Mouse (Mus musculus): ENCODE data around the gene Rgs16. TPM values are rescaled to one million over a fixed set of nuclear protein-coding genes. Genes with fewer than 3 reads are reported as not detected.

The Rgs16 gene
- polyA plus RNA-seq, 1 experiment from 2014 or later = 5.8 TPM

GRCm38 (mm10) chr1:153776257-153776656 lies 36.1 kb downstream of the Rgs16 start:
- Histone ChIP-seq H3K9me3 (ENCODE audit: control insufficient read depth, low read length) (no peaks in the 10 kb centered on the region), H3K27ac (ENCODE audit: low read depth, low read length) (no peak overlapping the region), H3K4me3 (ENCODE audit: low read depth, low read length) (no peak overlapping the region), H3K4me1 (ENCODE audit: control insufficient read depth, insufficient read depth, low read length) (no peaks in the 10 kb centered on the region), H3K36me3 (ENCODE audit: control insufficient read depth, insufficient read depth, low read length) (no peaks in the 10 kb centered on the region), H3K4me2 (ENCODE audit: low read depth, low read length) (no peak overlapping the region), H3K27me3 (ENCODE audit: control insufficient read depth, insufficient read depth, low read length) (no peaks in the 10 kb centered on the region), H3K9ac (replicated peaks; ENCODE audit: low read depth, low read length) (no peak overlapping the region)
- WGBS = 85% methylated on average over 7 of the region's 7 CpGs
- ATAC-seq (ENCODE audit: low read depth) = no peak

DNA sequence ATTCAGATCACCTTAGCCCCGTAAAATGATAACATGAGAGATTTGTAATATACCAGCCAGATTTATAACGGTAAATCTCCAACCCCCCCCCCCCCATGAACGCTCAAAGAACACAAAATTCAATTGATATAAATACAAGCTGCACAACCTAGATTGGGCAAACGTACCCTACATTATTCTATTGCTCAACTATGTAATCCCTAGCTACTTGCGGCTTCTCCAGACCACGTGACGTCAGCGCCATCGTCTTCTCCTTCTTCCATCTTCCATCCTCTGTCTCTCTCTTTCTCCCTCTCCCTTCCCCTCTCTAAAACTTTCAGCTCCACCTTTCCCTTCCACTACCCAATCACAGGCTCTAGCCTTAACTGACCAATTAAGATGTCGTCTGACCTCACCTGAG lies 38.1 kb downstream of the Rgs16 start:
- ATAC-seq (ENCODE audit: low read depth) = no peak
- WGBS = 90% methylated on average over 10 of the region's 10 CpGs
- H3K9me3 ChIP-seq (ENCODE audit: control insufficient read depth, low read length) = no peaks in the 10 kb centered on the region

GRCm38 (mm10) chr1:153783339-153783738 lies 43.2 kb downstream of the Rgs16 start:
- H3K4me3 ChIP-seq (ENCODE audit: low read depth, low read length) = no peak overlapping the region
- no peaks in the 10 kb centered on the region for H3K27me3 ChIP-seq (ENCODE audit: control insufficient read depth, insufficient read depth, low read length)
- WGBS = 57% methylated on average over 1 of the region's 1 CpGs
- H3K9ac ChIP-seq (replicated peaks; ENCODE audit: low read depth, low read length) = no peak overlapping the region
- H3K9me3 ChIP-seq (ENCODE audit: control insufficient read depth, low read length) = no peaks in the 10 kb centered on the region
- ATAC-seq (ENCODE audit: low read depth) = no peak
- H3K4me2 ChIP-seq (ENCODE audit: low read depth, low read length) = no peak overlapping the region
- H3K4me1 ChIP-seq (ENCODE audit: control insufficient read depth, insufficient read depth, low read length) = no peaks in the 10 kb centered on the region
- no peak overlapping the region for H3K27ac ChIP-seq (ENCODE audit: low read depth, low read length)
- no peaks in the 10 kb centered on the region for H3K36me3 ChIP-seq (ENCODE audit: control insufficient read depth, insufficient read depth, low read length)

More for the DNA sequence above, 38.1 kb downstream of the Rgs16 start:
- Histone ChIP-seq H3K4me3 (ENCODE audit: low read depth, low read length) (no peak overlapping the region), H3K9ac (replicated peaks; ENCODE audit: low read depth, low read length) (no peak overlapping the region), H3K27me3 (ENCODE audit: control insufficient read depth, insufficient read depth, low read length) (no peaks in the 10 kb centered on the region), H3K4me2 (ENCODE audit: low read depth, low read length) (no peak overlapping the region), H3K36me3 (ENCODE audit: control insufficient read depth, insufficient read depth, low read length) (no peaks in the 10 kb centered on the region), H3K4me1 (ENCODE audit: control insufficient read depth, insufficient read depth, low read length) (no peaks in the 10 kb centered on the region), H3K27ac (ENCODE audit: low read depth, low read length) (no peak overlapping the region)

DNA sequence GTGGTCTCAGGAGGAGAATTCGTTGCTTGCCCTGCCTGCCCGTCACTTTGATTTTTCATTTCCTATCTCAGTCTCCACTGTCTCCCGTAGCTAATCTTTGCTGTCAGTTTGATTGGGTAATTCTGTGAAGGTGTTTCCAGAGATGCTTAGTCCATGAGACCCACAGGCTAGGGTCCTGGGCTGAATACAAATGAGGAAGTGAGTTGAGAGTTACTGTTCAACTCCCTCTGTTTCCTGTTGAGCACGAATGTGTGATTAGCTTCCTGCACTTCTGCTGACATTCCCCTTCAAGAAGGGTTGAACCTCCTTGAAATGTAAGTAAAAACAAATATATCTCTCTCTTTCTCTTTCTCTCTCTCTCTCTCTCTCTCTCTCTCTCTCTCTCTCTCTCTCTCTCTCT lies 45.5 kb downstream of the Rgs16 start:
- no peaks in the 10 kb centered on the region for H3K9me3 ChIP-seq (ENCODE audit: control insufficient read depth, low read length)
- H3K4me1 ChIP-seq (ENCODE audit: control insufficient read depth, insufficient read depth, low read length) = no peaks in the 10 kb centered on the region
- H3K36me3 ChIP-seq (ENCODE audit: control insufficient read depth, insufficient read depth, low read length) = no peaks in the 10 kb centered on the region
- WGBS = 81% methylated on average over 4 of the region's 4 CpGs
- no peak overlapping the region for H3K4me2 ChIP-seq (ENCODE audit: low read depth, low read length)
- no peak overlapping the region for H3K9ac ChIP-seq (replicated peaks; ENCODE audit: low read depth, low read length)
- no peak overlapping the region for H3K27ac ChIP-seq (ENCODE audit: low read depth, low read length)
- H3K27me3 ChIP-seq (ENCODE audit: control insufficient read depth, insufficient read depth, low read length) = no peaks in the 10 kb centered on the region
- no peak for ATAC-seq (ENCODE audit: low read depth)
- no peak overlapping the region for H3K4me3 ChIP-seq (ENCODE audit: low read depth, low read length)

DNA sequence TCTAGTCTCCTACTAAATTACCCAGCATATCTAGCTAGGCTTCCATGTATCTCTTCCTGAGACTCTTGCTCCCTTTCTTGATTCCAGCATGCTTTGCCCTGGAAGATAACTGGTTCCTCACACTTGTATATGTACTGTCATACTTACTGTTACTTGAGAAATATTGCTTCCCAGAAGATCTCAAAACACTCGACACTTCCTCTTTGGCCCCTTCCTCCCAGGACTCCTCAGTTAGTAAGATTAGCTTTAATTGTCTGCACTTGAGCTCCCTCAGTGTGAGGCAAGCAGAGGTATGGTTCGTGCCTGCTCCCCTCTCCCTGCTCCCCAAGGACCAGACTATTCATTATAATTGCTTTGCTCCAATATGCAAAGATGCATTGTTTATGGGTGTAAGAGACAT lies 50.6 kb downstream of the Rgs16 start:
- Histone ChIP-seq H3K36me3 (ENCODE audit: control insufficient read depth, insufficient read depth, low read length) (no peaks in the 10 kb centered on the region), H3K4me3 (ENCODE audit: low read depth, low read length) (no peak overlapping the region), H3K9ac (replicated peaks; ENCODE audit: low read depth, low read length) (no peak overlapping the region), H3K27ac (ENCODE audit: low read depth, low read length) (no peak overlapping the region), H3K9me3 (ENCODE audit: control insufficient read depth, low read length) (no peaks in the 10 kb centered on the region), H3K4me1 (ENCODE audit: control insufficient read depth, insufficient read depth, low read length) (no peaks in the 10 kb centered on the region), H3K27me3 (ENCODE audit: control insufficient read depth, insufficient read depth, low read length) (no peaks in the 10 kb centered on the region), H3K4me2 (ENCODE audit: low read depth, low read length) (no peak overlapping the region)
- no peak for ATAC-seq (ENCODE audit: low read depth)
- 53% methylated on average over 2 of the region's 2 CpGs for WGBS

DNA sequence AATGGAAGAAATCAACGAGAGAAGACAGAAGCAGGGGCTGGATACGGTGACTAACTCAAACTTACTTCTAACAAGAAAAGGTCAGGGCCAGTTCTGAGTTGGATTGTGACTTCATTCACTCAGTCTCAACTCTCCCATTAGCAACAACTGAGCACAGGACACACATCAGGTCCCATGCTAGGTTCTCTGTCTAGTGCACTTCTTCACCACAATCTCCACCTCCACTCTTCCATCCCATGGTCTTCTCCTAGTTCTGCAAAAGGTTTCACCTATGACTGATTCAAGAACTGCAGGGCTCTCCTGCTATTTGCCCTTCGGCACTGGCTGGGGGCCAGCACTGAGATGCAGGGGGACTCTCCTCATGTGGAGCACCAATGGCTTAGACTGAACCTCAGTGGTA lies 54.1 kb downstream of the Rgs16 start:
- no peaks in the 10 kb centered on the region for H3K27me3 ChIP-seq (ENCODE audit: control insufficient read depth, insufficient read depth, low read length)
- no peak overlapping the region for H3K9ac ChIP-seq (replicated peaks; ENCODE audit: low read depth, low read length)
- H3K27ac ChIP-seq (ENCODE audit: low read depth, low read length) = no peak overlapping the region
- WGBS = 85% methylated on average over 3 of the region's 3 CpGs
- H3K9me3 ChIP-seq (ENCODE audit: control insufficient read depth, low read length) = no peaks in the 10 kb centered on the region
- H3K4me3 ChIP-seq (ENCODE audit: low read depth, low read length) = no peak overlapping the region
- H3K4me1 ChIP-seq (ENCODE audit: control insufficient read depth, insufficient read depth, low read length) = no peaks in the 10 kb centered on the region
- H3K36me3 ChIP-seq (ENCODE audit: control insufficient read depth, insufficient read depth, low read length) = no peaks in the 10 kb centered on the region
- ATAC-seq (ENCODE audit: low read depth) = no peak
- no peak overlapping the region for H3K4me2 ChIP-seq (ENCODE audit: low read depth, low read length)

Other genes starting within 250 kb of the Rgs16 start
- gene Npl, start 190.3 kb upstream of the Rgs16 start, polyA plus RNA-seq (2014; fragmentation: Nextera tagmentation; extraction: Ambion mirVana) = 14.4 and 16.3 TPM in 2 replicates
- 12.1 and 15.3 TPM in 2 replicates for gene Rgs8, start 87.3 kb upstream of the Rgs16 start, polyA plus RNA-seq (2014; fragmentation: Nextera tagmentation; extraction: Ambion mirVana)
- gene Rnasel, start 9.1 kb downstream of the Rgs16 start, polyA plus RNA-seq (2014; fragmentation: Nextera tagmentation; extraction: Ambion mirVana) = 38.0 and 41.1 TPM in 2 replicates
- gene Rgsl1, start 103.8 kb downstream of the Rgs16 start, polyA plus RNA-seq (2014; fragmentation: Nextera tagmentation; extraction: Ambion mirVana) = 0.19 and 0.55 TPM in 2 replicates
- gene Teddm1b, start 134.0 kb downstream of the Rgs16 start, polyA plus RNA-seq (2014; fragmentation: Nextera tagmentation; extraction: Ambion mirVana) = 0.21 and 0.35 TPM in 2 replicates
- gene Teddm1a, start 151.4 kb downstream of the Rgs16 start, polyA plus RNA-seq (2014; fragmentation: Nextera tagmentation; extraction: Ambion mirVana) = not detected in 2 replicates
- 191 and 226 TPM in 2 replicates for gene Glul, start 159.6 kb downstream of the Rgs16 start, polyA plus RNA-seq (2014; fragmentation: Nextera tagmentation; extraction: Ambion mirVana)
- 1.3 TPM in 2 replicates for gene Teddm2, start 159.9 kb downstream of the Rgs16 start, polyA plus RNA-seq (2014; fragmentation: Nextera tagmentation; extraction: Ambion mirVana)